Mouse (Mus musculus) limb, embryonic 12.5 days (tissue): ENCODE results near the gene Olfr694. TPM values are rescaled to one million over a fixed set of nuclear protein-coding genes. Genes with fewer than 3 reads are reported as not detected.
"Not testable (repeated sequence)": the region's sequence is repeated elsewhere in the genome, so short reads cannot be mapped to it uniquely, and the experiment has no call there.

ENCODE experiments used
- ATAC-seq: fragments of 200-750 bp; cut with Nextera tagmentation; 2 replicates; pipeline ENCODE4 v1.8.0; 2017; ENCODE audit warnings: low read depth, moderate TSS enrichment; ENCODE audit not compliant: insufficient number of reproducible peaks, insufficient read depth, low FRiP score, low TSS enrichment
- H3K27ac ChIP-seq: fragments of 300-500 bp; sonication (generic); 2 replicates; pipeline ENCODE4 v1.5.1; 2016; ENCODE audit warnings: mild to moderate bottlenecking, moderate library complexity
- H3K27me3 ChIP-seq: fragments of 300-500 bp; sonication (generic); 2 replicates; pipeline ENCODE4 v1.6.1; 2016; ENCODE audit warnings: mild to moderate bottlenecking, moderate library complexity
- H3K36me3 ChIP-seq: fragments of 300-500 bp; sonication (generic); 2 replicates; pipeline ENCODE4 v1.6.1; 2016; ENCODE audit warnings: mild to moderate bottlenecking, moderate library complexity
- H3K4me1 ChIP-seq: fragments of 300-500 bp; sonication (generic); replicated peaks from 2 replicates; pipeline ENCODE4 v1.6.1; 2016
- H3K4me2 ChIP-seq: fragments of 300-500 bp; sonication (generic); 2 replicates; pipeline ENCODE4 v1.6.1; 2016; ENCODE audit warnings: mild to moderate bottlenecking, moderate library complexity
- H3K4me3 ChIP-seq: fragments of 300-500 bp; sonication (generic); replicated peaks from 2 replicates; pipeline ENCODE4 v1.5.1; 2016; ENCODE audit warnings: mild to moderate bottlenecking
- H3K9ac ChIP-seq: fragments of 300-500 bp; sonication (generic); replicated peaks from 2 replicates; pipeline ENCODE4 v1.6.1; 2016; ENCODE audit warnings: mild to moderate bottlenecking, moderate library complexity
- H3K9me3 ChIP-seq: fragments of 300-500 bp; sonication (generic); 2 replicates; pipeline ENCODE4 v1.6.1; 2016; ENCODE audit warnings: mild to moderate bottlenecking, moderate library complexity
- WGBS: fragments of 180-500 bp; shearing (Covaris S2); methylation state at CpG from one replicate; pipeline ENCODE4 v1.1.7; 2016; 5-methylcytosine and 5-hydroxymethylcytosine counted together
- polyA plus RNA-seq: library from polyadenylated mRNA; unstranded; fragments of >200 nt; fragmentation: Nextera tagmentation; extraction: Ambion mirVana; gene quantifications from 2 replicates; pipeline ENCODE4 v1.2.1, GENCODE M21; 2016

Gene Olfr694
- not detected in 2 replicates for polyA plus RNA-seq

GRCm38 (mm10) chr7:106691714-106692113, at the start of gene Olfr694:
Gene Olfr694 (minus strand): TSS chr7:106691814.
- no peak for ATAC-seq
- 78% methylated on average over 1 of the region's 1 CpGs for WGBS
- H3K27ac ChIP-seq = no peak within 1 kb of the TSS

GRCm38 (mm10) chr7:106737028-106737427, 45.4 kb upstream of the Olfr694 start:
- ATAC-seq = no peak

More at GRCm38 (mm10) chr7:106691714-106692113, at the start of gene Olfr694:
- no peak within 1 kb of the TSS for H3K4me2 ChIP-seq
- no peak within 1 kb of the TSS for H3K4me3 ChIP-seq
- no peaks in the 10 kb centered on the region for H3K9me3 ChIP-seq
- no peaks in the 10 kb centered on the region for H3K36me3 ChIP-seq
- no peak within 1 kb of the TSS for H3K9ac ChIP-seq
- H3K4me1 ChIP-seq = no peaks in the 10 kb centered on the region
- no peaks in the 10 kb centered on the region for H3K27me3 ChIP-seq

GRCm38 (mm10) chr7:106733717-106734116, 42.1 kb upstream of the Olfr694 start:
- WGBS = 38% methylated on average over 2 of the region's 2 CpGs
- ATAC-seq = no peak
- H3K27me3 ChIP-seq = no peaks in the 10 kb centered on the region

More at GRCm38 (mm10) chr7:106737028-106737427, 45.4 kb upstream of the Olfr694 start:
- Histone ChIP-seq H3K4me1 (no peaks in the 10 kb centered on the region), H3K27me3 (no peaks in the 10 kb centered on the region), H3K9me3 (no peaks in the 10 kb centered on the region), H3K27ac (no peak overlapping the region), H3K36me3 (no peaks in the 10 kb centered on the region), H3K4me2 (no peak overlapping the region), H3K4me3 (no peak overlapping the region), H3K9ac (no peak overlapping the region)

GRCm38 (mm10) chr7:106725654-106726053, 34.0 kb upstream of the Olfr694 start:
- not testable (repeated sequence) for H3K9me3 ChIP-seq, H3K9ac ChIP-seq, ATAC-seq, H3K27me3 ChIP-seq, H3K4me2 ChIP-seq, H3K36me3 ChIP-seq, H3K27ac ChIP-seq, H3K4me1 ChIP-seq, H3K4me3 ChIP-seq
- 87% methylated on average over 2 of the region's 2 CpGs for WGBS

More at GRCm38 (mm10) chr7:106733717-106734116, 42.1 kb upstream of the Olfr694 start:
- Histone ChIP-seq H3K27ac (no peak overlapping the region), H3K36me3 (no peaks in the 10 kb centered on the region), H3K9ac (no peak overlapping the region), H3K4me3 (no peak overlapping the region), H3K9me3 (no peaks in the 10 kb centered on the region), H3K4me2 (no peak overlapping the region), H3K4me1 (no peaks in the 10 kb centered on the region)

- Histone ChIP-seq H3K4me3 (no peak within 1 kb of the TSS), H3K9ac (no peak within 1 kb of the TSS), H3K36me3 (no peaks in the 10 kb centered on the region), H3K9me3 (no peaks in the 10 kb centered on the region), H3K27ac (no peak within 1 kb of the TSS), H3K4me2 (no peak within 1 kb of the TSS), H3K27me3 (no peaks in the 10 kb centered on the region), H3K4me1 (no peaks in the 10 kb centered on the region)
- ATAC-seq = no peak
Measured at GRCm38 (mm10) chr7:106716296-106716695, 24.7 kb upstream of the Olfr694 start, which contains the start of gene Olfr695. Gene Olfr695 (minus strand): TSS chr7:106716396.

GRCm38 (mm10) chr7:106711463-106711862, 19.8 kb upstream of the Olfr694 start:
- no peak for ATAC-seq
- Histone ChIP-seq H3K4me2 (no peak overlapping the region), H3K27me3 (no peaks in the 10 kb centered on the region), H3K9ac (no peak overlapping the region), H3K9me3 (no peaks in the 10 kb centered on the region), H3K4me1 (no peaks in the 10 kb centered on the region), H3K36me3 (no peaks in the 10 kb centered on the region), H3K27ac (no peak overlapping the region), H3K4me3 (no peak overlapping the region)
- WGBS = 84% methylated on average over 6 of the region's 6 CpGs

- ATAC-seq, H3K36me3 ChIP-seq, H3K4me1 ChIP-seq, H3K9me3 ChIP-seq, H3K4me3 ChIP-seq, H3K27me3 ChIP-seq, H3K4me2 ChIP-seq, H3K9ac ChIP-seq, H3K27ac ChIP-seq: not testable (repeated sequence)
- 91% methylated on average over 10 of the region's 10 CpGs for WGBS
Measured at GRCm38 (mm10) chr7:106707705-106708104, 16.1 kb upstream of the Olfr694 start.

- no peaks in the 10 kb centered on the region for H3K27me3 ChIP-seq
- 0 out of 2 replicates have a peak, but pooled peaks cover 15% of the 10 kb centered on the region for H3K9me3 ChIP-seq
- H3K4me3 ChIP-seq = no peak overlapping the region
- no peak overlapping the region for H3K9ac ChIP-seq
- no peaks in the 10 kb centered on the region for H3K36me3 ChIP-seq
- no peak overlapping the region for H3K27ac ChIP-seq
- ATAC-seq = no peak
- no peaks in the 10 kb centered on the region for H3K4me1 ChIP-seq
- 71% methylated on average over 1 of the region's 1 CpGs for WGBS
- H3K4me2 ChIP-seq = no peak overlapping the region
Measured at GRCm38 (mm10) chr7:106696891-106697290, 5.3 kb upstream of the Olfr694 start.

- H3K4me3 ChIP-seq = no peak overlapping the region
- no peak overlapping the region for H3K4me2 ChIP-seq
- no peaks in the 10 kb centered on the region for H3K9me3 ChIP-seq
- no peaks in the 10 kb centered on the region for H3K4me1 ChIP-seq
- no peaks in the 10 kb centered on the region for H3K36me3 ChIP-seq
- H3K27ac ChIP-seq = no peak overlapping the region
- no peaks in the 10 kb centered on the region for H3K27me3 ChIP-seq
- ATAC-seq = no peak
- H3K9ac ChIP-seq = no peak overlapping the region
- WGBS = 85% methylated on average over 3 of the region's 3 CpGs
Measured at GRCm38 (mm10) chr7:106692976-106693375, 1.4 kb upstream of the Olfr694 start.

- Histone ChIP-seq H3K27me3 (no peaks in the 10 kb centered on the region), H3K9me3 (no peaks in the 10 kb centered on the region), H3K4me1 (no peaks in the 10 kb centered on the region), H3K9ac (no peak overlapping the region), H3K4me2 (no peak overlapping the region), H3K36me3 (no peaks in the 10 kb centered on the region), H3K4me3 (no peak overlapping the region), H3K27ac (no peak overlapping the region)
- WGBS = 90% methylated on average over 2 of the region's 2 CpGs
- no peak for ATAC-seq
Measured at GRCm38 (mm10) chr7:106685382-106685781, 6.2 kb downstream of the Olfr694 start.

- H3K4me1 ChIP-seq = no peaks in the 10 kb centered on the region
- no peak for ATAC-seq
- no peak within 1 kb of the TSS for H3K27ac ChIP-seq
- no peaks in the 10 kb centered on the region for H3K9me3 ChIP-seq
- H3K4me2 ChIP-seq = no peak within 1 kb of the TSS
- H3K36me3 ChIP-seq = no peaks in the 10 kb centered on the region
- no peak within 1 kb of the TSS for H3K9ac ChIP-seq
- no peaks in the 10 kb centered on the region for H3K27me3 ChIP-seq
- H3K4me3 ChIP-seq = no peak within 1 kb of the TSS
Measured at GRCm38 (mm10) chr7:106680484-106680883, 11.1 kb downstream of the Olfr694 start, which contains the start of gene Olfr693. Gene Olfr693 (minus strand): TSS chr7:106680584.

GRCm38 (mm10) chr7:106652344-106652652, 39.3 kb downstream of the Olfr694 start:
- H3K36me3 ChIP-seq = no peaks in the 10 kb centered on the region
- H3K9me3 ChIP-seq = no peaks in the 10 kb centered on the region
- H3K9ac ChIP-seq = no peak overlapping the region
- no peak overlapping the region for H3K27ac ChIP-seq
- H3K4me2 ChIP-seq = no peak overlapping the region
- no peaks in the 10 kb centered on the region for H3K27me3 ChIP-seq
- H3K4me1 ChIP-seq = no peaks in the 10 kb centered on the region
- ATAC-seq = no peak
- H3K4me3 ChIP-seq = no peak overlapping the region
